Mouse (Mus musculus) left cerebral cortex, postnatal 25 days (tissue): ENCODE measurements around the gene Lgr5. TPM values are rescaled to one million over a fixed set of nuclear protein-coding genes. Genes with fewer than 3 reads are reported as not detected.

Experiments
- DNase-seq, 2 experiments: peaks; one replicate each; pipeline ENCODE4 v3.0.0; 2022; ENCODE audit warnings: low spot score in 2 of 2, mixed read lengths in 1 of 2
- intact Hi-C: fragments of 180-260 bp; cut with DNase I; formaldehyde crosslinking; loops from one replicate; pipeline ENCODE4 v1.15.1; 2025
- total RNA-seq, 2 experiments: library from RNA; stranded (reverse); gene quantifications; 2 replicates each; pipeline ENCODE4 v1.2.3; 2021

Lgr5 gene
- total RNA-seq, 2 experiments from 2014 or later: 2.5 to 4.4 TPM

- intact Hi-C loops: no loop called here
- no peak for DNase-seq
Observed at GRCm38 (mm10) chr10:115520200-115521080, 67.1 kb downstream of the Lgr5 start.

DNA sequence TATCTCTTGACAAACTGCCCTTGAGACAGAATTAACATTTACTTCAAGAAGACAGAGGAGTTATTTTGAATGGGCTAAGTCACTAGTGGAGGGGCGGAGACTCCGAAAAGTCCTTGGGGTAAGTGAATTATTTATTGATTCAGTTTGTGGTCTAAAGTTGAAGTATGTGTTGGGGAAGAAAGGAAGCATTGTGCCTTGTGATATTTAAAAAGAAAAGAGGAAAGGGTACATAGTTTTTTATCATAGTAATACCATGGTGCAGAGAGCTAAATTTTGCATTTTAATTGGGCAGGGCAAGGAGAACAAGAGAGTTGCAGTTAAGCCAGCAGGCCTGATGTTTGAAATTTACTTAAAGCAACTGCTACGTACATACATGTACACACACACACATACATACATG lies 68.7 kb downstream of the Lgr5 start:
- DNase-seq: no peak
- intact Hi-C loops: no loop called here

DNA sequence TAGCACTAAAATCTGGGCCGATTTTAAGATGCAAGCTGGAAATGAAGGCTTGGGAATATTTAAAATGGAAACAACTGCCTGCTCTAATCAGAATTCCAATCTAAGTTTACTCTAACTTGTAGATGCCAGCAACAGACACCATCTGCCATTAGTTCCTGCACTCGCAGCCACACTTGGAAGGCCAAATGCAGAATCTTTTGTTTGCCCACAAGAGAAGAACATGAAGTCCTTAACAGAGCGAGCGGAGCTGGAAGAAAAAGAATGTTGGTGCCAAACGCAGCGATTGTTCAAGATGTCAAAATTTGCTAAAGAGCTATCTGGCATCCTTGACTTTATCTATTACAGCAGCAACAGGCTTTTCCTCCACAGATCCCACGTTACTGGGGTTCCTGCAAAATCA lies 72.1 kb downstream of the Lgr5 start:
- intact Hi-C loops: no loop called here
- DNase-seq: peak; percentile 4 to 58

DNA sequence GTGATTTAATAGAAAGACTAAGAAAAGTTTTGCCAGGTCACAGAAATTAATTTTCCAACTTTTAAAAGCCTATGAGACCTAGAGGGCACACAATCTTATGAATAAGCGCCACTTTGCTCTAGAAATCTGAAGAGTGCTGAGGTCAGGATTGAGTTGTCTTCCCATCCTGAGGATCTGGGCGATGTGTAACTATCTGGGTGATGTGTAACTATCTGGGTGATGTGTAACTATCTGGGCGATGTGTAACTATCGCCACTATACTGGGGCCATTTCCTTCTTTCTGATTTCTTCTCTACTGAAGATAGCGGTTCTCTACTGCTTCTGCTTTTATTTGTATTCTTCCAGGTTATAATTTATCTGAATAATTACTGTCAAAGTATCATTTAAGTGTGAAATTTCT lies 76.6 kb downstream of the Lgr5 start:
- intact Hi-C loops: no loop called here
- DNase-seq: no peak

GRCm38 (mm10) chr10:115505631-115506239 lies 81.8 kb downstream of the Lgr5 start:
- no peak for DNase-seq
- intact Hi-C loops: no loop called here

GRCm38 (mm10) chr10:115505155-115505554 lies 82.4 kb downstream of the Lgr5 start:
- no peak for DNase-seq
- intact Hi-C loops: no loop called here

- intact Hi-C loops: no loop called here
- no peak for DNase-seq
Observed at GRCm38 (mm10) chr10:115493778-115494141, 93.8 kb downstream of the Lgr5 start.

GRCm38 (mm10) chr10:115492956-115493777 lies 94.4 kb downstream of the Lgr5 start:
- intact Hi-C loops: no loop called here
- no peak for DNase-seq

DNA sequence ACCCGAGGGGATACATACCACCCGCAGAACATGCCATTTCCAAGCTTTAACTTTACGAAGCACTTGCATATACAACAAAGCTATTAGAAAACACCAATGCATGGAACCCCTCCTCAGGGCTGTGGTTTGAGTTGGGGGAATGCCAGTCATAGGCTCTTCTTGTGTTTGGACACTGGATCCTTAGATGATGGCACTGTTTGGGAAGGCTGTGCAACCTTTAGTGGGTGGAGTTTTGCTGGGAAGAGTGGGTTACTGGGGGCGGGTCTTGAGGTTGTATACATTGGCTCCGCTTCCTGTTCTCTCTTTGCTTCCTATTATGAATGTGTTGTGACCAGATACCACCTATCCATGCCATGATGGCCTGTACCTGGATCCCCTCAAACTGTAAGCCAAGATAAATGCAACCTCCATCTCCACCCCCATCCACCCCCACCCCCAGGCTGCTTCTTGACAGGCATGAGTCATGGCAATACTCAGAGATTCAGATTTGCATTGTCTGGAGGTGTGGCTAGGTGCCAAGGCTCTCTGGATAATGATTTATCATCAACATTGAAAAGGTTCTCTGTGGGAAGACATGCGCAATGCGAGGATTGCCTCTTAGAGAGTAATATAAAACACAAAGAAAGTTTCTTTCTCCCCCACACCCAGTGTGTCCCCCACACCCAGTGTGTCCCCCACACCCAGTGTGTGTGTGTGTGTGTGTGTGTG lies 95.6 kb downstream of the Lgr5 start:
- intact Hi-C loops: no loop called here
- no peak for DNase-seq

- intact Hi-C loops: no loop called here
- DNase-seq: peak in 1 of 2 experiments; percentile 16
Observed at GRCm38 (mm10) chr10:115485602-115486001, 102.0 kb downstream of the Lgr5 start.

DNA sequence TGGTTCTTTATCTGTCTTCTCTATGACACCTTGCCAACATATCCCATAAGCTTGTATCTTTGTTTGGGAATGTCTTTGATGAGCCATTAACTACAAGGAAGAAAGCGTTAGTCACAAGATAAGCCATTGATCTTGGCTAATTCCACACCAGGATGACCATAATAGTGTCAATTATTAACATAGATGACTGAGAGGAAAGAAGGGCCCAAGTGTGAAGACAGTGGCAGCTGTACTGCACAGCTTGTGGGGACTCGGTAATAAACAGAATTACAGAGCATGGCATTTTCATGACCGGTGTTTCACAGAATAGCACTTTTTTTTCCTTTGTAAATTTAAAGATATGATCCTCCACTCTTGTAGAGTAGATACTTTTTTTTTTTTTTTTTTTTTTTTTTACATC lies 102.9 kb downstream of the Lgr5 start:
- intact Hi-C loops: no loop called here
- no peak for DNase-seq

- intact Hi-C loops: no loop called here
- no peak for DNase-seq
Observed at GRCm38 (mm10) chr10:115478441-115479141, 109.0 kb downstream of the Lgr5 start.

DNA sequence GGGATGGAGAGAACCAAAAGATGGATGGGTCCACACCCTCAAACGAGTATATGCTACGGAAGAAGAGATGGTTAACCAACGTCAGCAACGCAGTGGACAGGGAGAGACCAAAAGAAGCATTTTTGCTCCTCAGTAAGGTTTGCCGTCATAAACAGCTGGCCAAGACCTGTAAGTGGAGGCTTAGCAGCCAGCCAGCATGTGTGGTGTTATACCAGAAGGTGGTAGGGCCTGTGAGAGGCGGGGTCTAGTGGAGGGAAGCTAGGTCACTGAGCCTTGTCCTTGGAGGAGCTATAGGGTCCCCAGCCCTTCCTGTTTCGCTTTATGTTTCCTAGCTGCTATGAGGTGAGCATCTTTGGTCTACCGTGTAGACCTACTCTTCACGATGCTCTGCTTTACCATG lies 111.1 kb downstream of the Lgr5 start:
- DNase-seq: no peak
- intact Hi-C loops: no loop called here

- no peak for DNase-seq
- intact Hi-C loops: no loop called here
Observed at GRCm38 (mm10) chr10:115475000-115475550, 112.5 kb downstream of the Lgr5 start.

- no peak for DNase-seq
- intact Hi-C loops: no loop called here
Observed at GRCm38 (mm10) chr10:115473213-115473961, 114.2 kb downstream of the Lgr5 start.

DNA sequence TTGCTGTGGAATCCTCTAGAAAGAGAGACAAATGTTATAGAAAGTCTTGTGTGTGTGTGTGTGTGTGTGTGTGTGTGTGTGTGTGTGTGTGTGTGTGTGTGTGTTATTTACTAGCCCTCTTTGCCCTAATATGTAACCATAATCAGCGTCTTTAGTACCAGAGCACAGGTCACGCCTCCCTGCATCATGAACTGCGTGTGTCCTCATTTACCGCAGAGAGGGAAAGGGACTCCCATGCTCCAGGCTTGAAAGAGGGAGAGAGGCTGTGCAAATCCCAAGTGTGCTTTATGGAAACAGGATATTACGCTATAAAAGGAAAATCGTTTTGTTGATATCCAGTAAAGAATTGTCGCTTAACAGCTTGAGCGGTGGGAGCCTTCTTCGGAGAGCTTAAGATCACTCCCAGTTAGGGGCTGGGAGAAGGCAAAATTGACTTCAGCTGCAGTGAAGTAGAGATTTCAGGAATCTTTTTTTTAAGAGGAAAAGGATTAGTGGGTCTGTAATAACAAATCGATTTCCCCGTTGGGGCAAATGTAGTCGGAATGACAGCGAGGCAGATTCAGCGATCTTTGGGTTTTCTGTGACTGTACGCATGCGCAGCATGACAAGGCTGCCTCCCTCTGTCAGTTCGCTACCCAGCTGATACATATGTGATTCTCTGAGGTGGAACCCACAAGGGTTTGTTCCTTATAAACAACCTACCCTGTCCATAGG lies 116.8 kb downstream of the Lgr5 start:
- DNase-seq: peak in 1 of 2 experiments; percentile 6
- intact Hi-C loops: no loop called here

- DNase-seq: no peak
- intact Hi-C loops: no loop called here
Observed at GRCm38 (mm10) chr10:115469040-115469439, 118.5 kb downstream of the Lgr5 start.

DNA sequence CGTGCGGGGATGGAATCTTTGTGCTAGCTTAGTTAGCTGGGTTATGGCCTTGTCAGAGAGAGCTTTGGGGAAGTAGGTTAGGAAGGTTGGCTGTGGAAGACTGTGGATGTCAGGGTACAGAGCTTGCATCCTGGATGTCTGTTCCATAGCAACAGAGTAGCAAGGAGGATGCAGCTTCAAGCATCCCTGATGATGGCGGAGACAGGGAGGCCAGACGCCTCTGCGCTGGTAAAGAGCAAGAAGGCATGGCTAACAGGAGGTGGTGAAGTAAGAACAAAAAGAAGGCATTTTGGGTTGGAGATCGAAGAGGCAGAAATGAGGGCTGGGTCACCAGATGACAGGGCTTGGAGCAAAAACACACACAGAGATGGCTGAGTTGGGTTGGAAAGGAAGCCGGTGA lies 118.9 kb downstream of the Lgr5 start:
- intact Hi-C loops: no loop called here
- no peak for DNase-seq
